Mouse (Mus musculus): ENCODE results near the gene Flt1.

Flt1 gene

DNA sequence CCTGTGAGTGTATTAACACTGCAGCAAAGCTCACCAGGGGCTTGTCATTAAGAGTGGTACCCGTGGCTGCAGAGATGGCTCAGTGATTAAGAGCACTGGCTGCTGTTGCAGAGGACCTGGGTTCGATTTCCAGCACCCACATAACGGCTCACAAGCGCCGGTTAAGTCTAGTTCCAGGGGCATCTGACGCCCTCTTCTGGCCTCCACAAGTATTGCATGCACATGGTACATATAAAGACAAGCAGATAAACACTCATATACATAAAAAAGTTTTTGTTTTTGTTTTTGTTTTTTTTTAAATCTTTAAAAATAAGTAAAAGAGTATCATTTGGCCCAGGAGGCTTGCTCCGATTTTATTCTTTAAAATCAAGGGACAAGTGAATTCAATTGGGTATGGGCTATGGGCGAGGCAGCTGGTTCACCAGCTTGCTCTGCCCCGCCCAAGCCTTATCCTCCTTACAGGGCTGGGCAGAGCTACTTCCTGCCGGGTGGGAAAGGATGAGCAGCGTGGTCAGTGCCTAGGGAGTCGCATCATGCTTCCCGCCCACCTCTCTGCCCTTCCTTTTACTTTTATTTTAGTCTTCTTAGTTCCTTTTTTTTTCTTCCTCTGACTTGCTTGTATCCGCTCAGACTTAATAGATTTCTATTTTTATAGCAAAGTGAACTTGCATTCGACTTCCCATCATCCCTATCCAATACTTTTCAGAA is 57.0 kb downstream of the Flt1 start:
- in situ Hi-C loops (cut with MboI; ENCODE audit: low sequenced_read_pairs): no loop called here

DNA sequence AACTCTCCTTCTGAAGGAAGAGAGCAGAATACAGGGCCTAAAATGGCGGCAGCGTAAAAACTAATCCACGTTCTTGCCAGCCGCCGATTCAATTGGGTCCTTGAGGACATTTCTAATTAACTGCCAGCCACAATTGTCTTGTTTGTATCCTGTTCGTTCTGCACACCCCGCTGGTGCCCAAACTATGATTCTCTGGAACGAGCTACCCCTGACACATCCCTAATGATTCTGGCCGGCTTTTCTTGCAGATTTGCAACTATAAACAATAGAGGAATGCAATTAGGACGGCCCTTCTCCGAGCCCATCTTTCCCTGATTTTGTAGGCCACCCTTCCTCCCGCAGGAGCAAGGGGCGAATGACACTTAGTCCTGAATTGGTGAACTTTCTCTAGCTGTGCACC is 59.9 kb downstream of the Flt1 start:
- in situ Hi-C loops (cut with MboI; ENCODE audit: low sequenced_read_pairs): no loop called here

DNA sequence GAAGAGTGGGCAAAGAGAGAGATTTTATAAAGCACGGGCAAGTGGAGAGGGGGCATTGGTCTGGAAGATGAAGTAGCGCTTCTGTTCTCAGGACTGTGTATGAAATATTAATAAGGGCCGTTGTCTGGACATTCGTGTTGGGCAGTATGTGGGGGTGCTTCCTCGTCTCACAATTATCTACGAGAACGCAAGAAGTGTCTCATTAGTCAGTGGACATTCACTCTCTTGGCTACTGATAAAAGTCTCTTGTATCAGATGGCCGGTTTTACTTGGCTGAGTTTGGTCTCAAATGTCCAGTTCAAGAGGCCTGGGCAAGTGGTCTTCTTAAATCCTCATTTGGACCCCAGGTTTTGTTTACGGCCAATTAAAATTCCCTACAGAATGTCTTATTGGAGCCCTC is 60.4 kb downstream of the Flt1 start:
- in situ Hi-C loops (cut with MboI; ENCODE audit: low sequenced_read_pairs): no loop called here

DNA sequence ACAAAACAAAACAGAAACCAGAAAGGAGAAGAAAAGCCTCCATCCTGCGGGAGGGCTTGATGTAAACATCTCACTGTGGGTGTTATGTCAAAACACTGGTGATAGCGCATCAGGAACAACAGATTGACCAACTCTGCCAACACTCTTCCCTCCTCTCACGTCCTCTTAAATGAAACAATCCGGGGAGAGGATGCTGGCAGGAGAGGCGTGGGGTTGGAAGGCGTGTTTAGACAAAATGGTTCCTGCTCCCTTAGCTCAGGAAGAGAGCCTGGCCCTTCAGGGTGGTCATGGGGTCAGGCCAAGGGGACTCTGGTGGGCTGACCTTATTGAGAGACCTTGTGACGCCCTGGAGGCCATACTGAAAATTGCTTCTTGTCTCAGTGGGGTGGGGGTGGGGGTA is 65.9 kb downstream of the Flt1 start:
- in situ Hi-C loops (cut with MboI; ENCODE audit: low sequenced_read_pairs): no loop called here

DNA sequence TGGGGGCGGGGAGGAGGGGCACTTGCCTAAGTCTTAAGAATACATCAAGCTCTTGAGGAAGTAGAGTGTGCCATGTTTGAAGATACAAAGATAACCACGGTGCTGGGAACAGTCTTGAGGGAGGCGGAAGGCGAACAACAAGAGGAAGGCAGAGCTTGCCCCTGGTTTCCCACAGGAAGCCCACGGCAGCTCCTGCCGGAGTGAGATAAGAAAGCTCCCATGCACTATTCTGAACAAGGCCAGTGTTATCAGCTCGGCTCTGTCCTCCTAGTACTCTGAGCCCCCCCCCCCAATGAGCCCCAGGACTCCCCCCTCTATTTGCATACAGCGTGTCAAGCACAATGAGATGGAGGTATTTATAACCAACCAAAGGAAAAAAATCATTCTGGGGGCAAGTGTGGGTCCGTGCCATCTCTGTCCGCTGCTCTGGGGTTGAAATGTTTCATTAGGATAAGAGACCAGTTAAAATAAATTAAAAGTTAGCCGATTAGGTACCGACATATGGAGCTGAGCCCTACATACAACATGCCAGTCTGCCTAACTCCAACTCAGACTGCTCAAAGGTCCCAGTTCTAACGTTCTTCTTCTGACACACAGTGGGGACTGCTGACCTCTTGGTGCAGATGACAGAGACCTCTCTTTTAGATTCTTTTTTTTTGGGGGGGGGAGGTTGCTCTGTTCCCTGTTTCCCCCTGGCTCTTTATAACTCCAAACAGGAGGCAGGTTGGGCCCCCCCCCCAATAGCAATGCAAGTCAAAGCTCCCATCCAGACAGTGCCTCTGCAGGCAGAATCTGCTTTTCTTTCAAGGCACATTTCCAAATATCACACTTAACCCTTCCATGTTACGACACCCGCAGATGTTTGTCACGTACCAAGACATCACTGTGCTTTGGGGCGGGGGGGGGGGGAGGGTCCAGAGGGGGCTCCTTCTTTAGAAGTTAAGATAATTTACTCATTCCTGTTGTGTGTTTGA is 67.6 kb downstream of the Flt1 start:
- in situ Hi-C loops (cut with MboI; ENCODE audit: low sequenced_read_pairs): no loop called here

DNA sequence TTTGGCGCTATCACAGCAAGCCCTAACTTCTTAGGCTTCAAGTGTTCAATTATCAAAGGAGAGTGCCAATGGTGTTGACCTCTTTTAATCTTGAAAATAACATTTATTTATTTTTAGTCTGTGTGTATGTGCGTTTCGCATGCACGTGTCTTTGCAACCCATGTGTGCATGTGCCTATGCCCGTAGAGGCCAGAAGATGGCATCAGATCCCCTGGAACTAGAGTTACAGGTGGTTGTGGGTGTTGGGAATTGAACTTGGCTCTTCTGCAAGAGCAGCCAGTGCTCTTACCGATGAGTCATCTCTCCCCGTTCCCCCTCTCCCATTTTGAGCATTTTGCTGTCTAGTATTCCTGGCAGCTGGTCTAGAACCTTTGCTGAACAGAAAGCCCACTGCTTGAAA is 70.0 kb downstream of the Flt1 start:
- in situ Hi-C loops (cut with MboI; ENCODE audit: low sequenced_read_pairs): no loop called here

DNA sequence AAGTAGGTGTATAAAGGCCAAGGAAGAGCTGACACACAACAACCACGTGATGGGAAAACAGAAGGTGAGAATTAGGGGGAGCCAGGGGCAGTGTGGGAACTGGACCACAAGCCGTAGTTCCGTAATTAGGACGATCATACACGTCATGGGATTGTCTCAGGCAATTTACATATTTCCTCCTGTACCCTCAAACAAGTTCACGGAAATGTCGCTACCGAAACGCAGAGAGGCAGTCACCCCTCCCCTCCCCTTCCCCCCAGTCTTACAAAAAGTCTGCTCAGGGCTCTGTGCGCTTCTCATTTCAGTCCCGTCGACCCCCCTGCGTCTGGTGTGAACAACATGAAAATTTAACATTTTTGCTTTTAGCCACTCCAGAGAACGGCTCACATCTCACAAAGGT is 74.6 kb downstream of the Flt1 start:
- in situ Hi-C loops (cut with MboI; ENCODE audit: low sequenced_read_pairs): no loop called here

DNA sequence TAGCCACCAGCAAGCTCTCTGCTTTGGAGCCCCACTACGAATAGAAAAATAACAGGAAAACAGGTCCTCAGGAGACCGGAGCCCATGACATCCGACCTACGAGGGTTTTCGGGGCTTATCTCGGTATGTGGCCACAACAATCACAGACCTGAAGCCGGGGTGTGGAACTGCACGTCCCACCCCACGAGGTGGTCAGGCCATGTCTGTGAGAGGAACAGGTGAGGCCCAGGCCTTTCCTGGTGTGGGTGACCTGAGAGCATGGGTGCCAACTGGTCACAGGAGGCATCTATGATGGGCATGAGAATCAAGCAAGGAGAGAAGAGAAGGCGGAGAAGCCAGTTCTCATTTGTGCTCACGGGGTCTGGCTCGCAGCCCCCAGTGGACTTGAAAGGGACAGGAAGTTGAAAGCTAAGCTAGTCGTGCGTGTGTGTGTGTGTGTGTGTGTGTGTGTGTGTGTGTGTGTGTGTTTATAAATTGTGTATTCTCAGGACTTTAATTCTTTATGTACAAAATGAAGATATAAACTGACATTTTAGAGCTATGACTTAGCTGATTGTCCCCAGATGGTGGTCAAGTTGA is 79.4 kb downstream of the Flt1 start:
- in situ Hi-C loops (cut with MboI; ENCODE audit: low sequenced_read_pairs): no loop called here

DNA sequence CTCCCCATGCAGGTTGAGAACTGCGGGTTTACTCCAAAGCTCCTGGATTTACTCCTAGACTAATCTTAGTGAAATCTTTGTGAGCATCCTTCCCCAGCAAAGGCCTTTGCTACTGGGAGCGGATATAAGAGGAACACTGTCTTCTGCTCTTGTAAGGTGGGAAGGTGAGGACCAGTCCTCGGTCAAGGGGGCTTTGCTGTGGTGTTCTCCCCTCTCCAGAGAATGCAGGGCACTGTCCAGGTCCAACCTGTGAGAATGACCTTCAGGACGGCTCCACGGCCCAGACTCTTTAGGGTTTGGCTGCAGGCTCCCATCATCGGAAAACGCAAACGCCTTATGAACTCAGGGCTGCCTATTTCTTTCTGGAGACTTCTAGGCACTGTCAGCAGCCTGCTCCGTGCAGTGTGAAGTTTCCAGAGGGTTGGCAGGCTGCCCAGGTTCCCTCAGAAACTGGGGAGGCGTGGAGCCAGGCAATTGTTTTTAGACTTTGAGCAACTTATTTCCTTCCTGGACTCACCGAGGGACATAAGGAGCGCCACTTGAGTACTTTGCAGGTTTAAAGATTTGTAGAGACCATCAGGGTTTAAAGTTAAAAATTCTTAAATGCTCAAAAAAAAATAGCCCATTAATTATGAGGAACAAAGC is 80.7 kb downstream of the Flt1 start:
- in situ Hi-C loops (cut with MboI; ENCODE audit: low sequenced_read_pairs): no loop called here

DNA sequence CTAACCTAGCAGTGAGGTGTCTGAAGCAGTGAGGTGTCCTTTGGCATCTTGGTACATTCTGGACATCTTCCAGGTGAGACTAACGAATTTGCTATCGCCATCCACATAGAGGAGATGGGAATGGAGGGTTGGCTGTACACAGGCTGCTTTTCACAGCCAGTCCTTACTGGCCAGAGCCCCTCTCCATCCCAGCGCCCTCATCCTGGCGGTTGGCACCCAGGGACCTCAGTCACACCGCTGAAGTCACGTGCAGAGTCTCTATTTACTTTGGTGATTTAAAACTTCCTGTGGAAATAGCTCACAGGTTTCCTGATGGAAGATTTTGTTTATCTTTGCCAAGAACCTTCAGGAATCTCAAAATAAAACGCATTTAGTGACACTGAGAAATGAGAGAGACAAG is 84.4 kb downstream of the Flt1 start:
- in situ Hi-C loops (cut with MboI; ENCODE audit: low sequenced_read_pairs): no loop called here

DNA sequence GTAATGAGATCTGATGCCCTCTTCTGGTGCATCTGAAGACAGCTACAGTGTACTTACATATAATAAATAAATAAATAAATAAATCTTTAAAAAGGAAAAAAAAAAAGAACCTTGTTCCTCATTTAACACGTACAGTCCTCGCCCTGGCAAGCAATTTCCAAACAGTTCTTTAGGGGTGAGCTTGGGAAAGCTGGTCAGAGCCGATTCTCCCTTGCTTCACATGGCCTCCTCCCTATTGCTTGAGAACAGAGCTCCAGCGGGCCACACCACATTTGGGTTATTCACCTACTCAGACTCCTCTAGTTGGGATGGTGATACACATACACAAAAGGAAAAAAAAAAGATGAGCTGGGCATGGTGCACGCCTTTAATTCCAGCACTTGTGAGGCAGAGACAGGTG is 85.9 kb downstream of the Flt1 start:
- in situ Hi-C loops (cut with MboI; ENCODE audit: low sequenced_read_pairs): no loop called here

DNA sequence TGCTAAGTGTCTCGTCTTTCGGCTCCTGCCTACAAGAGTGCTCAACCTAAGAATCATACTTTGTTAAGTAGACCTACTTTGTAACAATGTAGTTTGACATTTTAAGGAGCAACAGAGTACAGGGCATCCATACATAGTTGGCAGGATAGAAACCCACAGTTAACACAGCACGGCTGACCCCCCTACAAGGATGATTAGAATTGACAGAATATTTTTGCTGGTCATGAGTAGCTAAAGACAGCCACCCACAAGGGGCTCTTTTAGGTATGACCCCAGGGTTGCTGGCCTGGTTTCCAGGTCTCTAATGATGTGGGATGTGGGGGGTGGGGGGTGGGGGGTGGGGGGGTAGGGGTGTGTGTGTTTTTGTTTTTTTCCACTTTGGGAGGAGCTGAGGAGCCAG is 89.1 kb downstream of the Flt1 start:
- in situ Hi-C loops (cut with MboI; ENCODE audit: low sequenced_read_pairs): no loop called here

DNA sequence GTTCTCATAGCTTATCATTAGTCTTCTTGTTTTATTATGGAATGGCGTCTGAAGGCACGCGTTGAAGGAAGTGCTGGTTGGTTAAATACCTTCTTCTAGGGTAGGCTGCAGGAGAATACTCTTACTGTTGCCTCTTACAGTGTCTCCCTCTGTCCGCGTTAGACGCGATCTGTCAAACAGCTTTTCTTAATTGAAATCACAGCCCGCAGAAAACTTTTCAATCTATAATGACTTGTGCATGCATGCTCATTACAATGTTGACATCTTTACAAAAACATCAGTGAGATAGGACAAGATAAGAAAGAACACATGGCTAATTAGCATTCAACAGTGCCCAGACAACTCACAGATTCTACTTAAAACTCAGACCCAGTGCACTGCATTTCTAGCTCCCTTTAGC is 89.9 kb downstream of the Flt1 start:
- in situ Hi-C loops (cut with MboI; ENCODE audit: low sequenced_read_pairs): no loop called here

DNA sequence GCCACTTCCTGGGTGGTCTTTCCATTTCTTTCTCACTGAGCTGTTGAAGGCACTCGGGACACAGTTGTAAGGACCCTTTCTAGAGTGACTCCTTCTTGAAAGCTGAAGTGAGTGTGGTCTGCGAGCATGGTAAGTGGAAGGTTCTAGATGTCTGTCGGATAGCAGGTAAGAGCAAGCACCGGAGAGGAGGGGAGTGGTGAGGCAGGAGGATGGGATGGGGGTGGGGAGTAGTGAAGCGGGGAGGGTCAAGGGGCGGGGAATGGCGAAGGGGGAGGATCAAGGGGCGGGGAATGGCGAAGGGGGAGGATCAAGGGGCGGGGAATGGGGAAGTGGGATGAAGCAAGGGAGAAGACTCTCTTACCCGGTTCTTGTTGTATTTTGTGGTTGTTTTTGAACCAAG is 91.8 kb downstream of the Flt1 start:
- in situ Hi-C loops (cut with MboI; ENCODE audit: low sequenced_read_pairs): no loop called here

DNA sequence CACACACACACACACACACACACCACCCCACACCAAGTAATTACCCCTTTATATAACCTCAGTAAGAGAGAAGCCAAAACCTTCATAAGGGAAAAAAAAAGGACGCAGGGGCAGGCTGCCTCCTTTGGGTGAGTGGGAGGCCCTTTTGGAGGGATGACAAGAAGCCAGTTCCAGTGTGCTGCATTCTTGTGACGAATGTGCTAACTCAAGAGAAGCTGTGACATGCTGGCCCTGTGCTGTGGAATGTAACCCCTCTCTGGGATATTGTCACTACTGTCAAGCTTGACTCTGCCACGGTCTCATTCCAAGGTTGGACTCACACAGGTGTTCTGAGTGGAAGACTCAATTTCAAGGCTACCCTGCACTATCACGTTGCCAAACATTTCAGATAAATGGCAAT is 93.1 kb downstream of the Flt1 start:
- in situ Hi-C loops (cut with MboI; ENCODE audit: low sequenced_read_pairs): no loop called here

DNA sequence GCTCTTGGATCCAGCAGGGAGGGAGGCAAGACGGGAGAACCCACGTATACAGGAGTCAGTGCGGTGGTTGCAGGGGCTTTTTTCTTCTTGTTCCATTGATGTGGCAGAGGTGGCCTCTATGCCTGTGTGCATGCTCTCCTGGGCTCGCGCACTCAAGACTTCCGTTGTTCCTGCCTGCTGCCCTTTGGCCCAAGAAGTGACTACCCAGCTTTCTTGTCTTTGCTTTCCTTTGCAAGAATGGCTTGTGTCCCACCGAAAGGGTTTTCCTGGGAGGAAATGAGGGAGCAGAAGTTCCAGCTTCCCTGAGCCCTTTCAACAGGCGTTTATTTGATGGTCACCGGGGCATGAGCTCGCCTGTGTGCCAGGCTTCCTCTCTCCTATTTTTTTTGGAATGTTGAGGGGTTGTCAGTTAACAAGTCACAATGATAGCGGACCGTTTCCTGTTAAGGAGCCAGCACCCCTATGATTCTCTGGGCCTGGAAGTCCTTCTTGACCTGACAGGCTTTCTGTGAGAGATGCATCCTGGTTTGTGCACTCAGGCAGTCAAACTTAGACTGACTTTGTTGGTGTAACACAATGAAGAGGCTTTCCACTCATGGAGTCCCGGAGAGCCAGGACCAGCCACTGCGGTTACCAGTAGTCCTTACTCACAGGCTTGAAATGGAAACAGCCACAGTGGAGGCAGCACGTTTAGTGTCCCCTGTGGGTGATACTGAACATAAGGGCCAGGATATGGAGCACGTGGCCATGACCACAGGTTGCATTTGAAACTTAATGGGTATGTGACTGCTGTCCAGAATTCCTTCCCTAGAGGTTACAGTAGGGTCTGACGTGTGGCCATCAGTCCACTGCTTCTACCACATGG is 95.2 kb downstream of the Flt1 start:
- in situ Hi-C loops (cut with MboI; ENCODE audit: low sequenced_read_pairs): no loop called here

DNA sequence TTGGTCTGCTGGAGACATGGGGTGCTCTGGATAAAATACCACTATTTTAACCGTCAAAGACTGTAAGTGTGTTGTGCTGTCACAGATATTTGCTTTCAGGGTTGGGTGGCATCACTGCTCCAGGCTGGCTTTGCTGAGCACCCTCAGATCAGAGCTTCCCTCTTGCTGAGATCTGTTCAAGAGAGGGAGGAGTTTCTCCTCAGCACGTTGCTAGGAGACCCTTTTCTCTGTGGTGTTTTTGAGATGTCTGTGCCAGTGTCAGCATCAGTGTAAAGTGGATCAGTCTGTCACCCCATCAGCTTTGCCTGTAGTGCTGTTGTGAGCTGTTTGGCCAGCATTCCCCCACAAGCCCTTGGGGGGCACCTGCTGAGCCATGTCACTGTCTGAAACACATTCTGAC is 98.9 kb downstream of the Flt1 start:
- in situ Hi-C loops (cut with MboI; ENCODE audit: low sequenced_read_pairs): no loop called here

DNA sequence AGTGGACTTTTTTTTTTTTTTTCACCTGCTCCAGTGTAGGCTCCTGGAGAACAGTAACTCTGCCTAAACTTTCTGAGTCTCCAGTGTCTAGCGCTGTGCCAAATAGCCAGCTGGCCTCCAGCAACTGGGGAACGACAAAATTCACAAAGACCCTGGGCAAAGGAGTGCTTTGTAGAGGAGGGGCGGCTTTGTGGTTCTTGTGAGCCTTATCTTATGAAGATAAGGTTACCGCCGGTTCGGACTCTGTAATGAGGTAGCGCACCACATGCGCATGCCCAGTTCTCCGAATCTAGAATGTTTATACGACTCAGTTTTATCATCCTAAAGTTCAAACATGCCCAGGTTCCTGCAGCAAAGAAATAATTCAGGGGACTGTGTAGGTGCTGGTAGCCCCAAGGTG is 102.1 kb downstream of the Flt1 start:
- in situ Hi-C loops (cut with MboI; ENCODE audit: low sequenced_read_pairs): no loop called here

DNA sequence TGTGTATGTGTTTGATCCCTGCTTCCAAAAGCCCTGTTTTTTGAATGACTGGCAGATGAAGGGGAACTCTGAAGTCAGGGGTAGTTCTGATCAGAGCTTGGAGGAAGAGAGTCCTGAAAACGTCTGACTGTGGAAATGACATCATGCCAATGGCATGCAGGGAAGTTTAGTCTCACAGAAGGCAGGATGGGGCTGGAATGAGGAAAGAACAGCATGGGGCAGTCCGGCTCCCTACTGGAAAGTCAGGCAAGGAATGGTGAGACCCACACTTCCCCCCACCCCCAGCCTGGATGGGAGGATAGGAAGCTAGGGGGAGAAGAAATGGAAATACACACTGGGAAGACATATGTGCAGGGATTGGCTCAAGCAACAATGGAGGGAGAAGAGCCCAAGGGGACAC is 105.6 kb downstream of the Flt1 start:
- in situ Hi-C loops (cut with MboI; ENCODE audit: low sequenced_read_pairs): no loop called here

DNA sequence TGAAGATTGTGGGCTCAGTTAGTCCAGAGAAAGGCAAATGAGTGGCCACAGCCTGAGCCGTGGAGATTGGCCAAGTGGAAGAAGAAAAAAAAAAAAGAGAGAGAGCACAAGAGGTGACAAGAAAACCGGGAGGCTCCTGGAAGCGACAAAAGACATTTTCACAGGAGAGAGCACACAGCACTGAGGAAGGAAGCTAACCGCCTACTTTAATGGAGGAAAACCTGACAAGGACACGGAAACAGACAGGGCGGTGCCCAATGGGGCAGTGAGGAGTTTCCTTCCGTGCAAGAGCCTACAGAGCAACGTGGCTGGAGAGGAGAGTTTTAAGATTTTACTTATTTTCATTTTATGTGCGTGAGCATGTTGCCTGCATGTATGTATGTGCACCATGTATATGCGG is 107.6 kb downstream of the Flt1 start:
- in situ Hi-C loops (cut with MboI; ENCODE audit: low sequenced_read_pairs): no loop called here

DNA sequence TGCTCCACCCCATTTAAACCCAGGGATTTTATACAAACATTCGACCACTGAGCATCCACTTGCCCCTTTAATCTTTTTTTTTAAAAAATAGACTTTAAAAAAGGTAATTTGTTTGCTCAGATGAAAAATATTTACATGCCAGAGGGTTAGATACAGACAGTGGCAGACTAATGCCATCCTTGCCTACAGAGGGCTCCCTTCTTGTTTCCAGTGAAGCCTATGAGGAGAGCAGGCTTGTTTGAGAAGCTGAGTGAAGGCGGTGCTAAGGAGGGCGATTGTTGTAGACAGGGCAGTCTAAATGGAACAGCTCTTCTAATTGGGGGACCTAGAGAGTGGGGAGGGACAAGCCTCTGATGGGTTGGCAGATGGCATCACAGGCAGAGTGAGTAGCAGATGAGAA is 109.4 kb downstream of the Flt1 start:
- in situ Hi-C loops (cut with MboI; ENCODE audit: low sequenced_read_pairs): no loop called here
